Mouse (Mus musculus) lung, embryonic 16.5 days (tissue): ENCODE results near the gene Pnpla2. TPM values are rescaled to one million over a fixed set of nuclear protein-coding genes. Genes with fewer than 3 reads are reported as not detected.

Experiments used
- ATAC-seq: fragments of 200-750 bp; cut with Nextera tagmentation; 2 replicates; pipeline ENCODE4 v1.8.0; 2017; ENCODE audit warnings: low read depth, mild to moderate bottlenecking, moderate library complexity
- H3K27ac ChIP-seq: fragments of 300-500 bp; sonication (generic); 2 replicates; pipeline ENCODE4 v1.5.1; 2014; ENCODE audit warnings: mild to moderate bottlenecking, control low read depth, low read length
- H3K27me3 ChIP-seq: fragments of 300-500 bp; sonication (generic); 2 replicates; pipeline ENCODE4 v1.6.1; 2014; ENCODE audit warnings: low read depth, low read length, mixed read lengths; ENCODE audit not compliant: control insufficient read depth, insufficient read depth
- H3K36me3 ChIP-seq: fragments of 300-500 bp; sonication (generic); 2 replicates; pipeline ENCODE4 v1.6.1; 2014; ENCODE audit warnings: low read length; ENCODE audit not compliant: control insufficient read depth, insufficient read depth
- H3K4me1 ChIP-seq: fragments of 300-500 bp; sonication (generic); replicated peaks from 2 replicates; pipeline ENCODE4 v1.6.1; 2014; ENCODE audit warnings: low read length, mixed read lengths; ENCODE audit not compliant: control insufficient read depth, insufficient read depth
- H3K4me2 ChIP-seq: fragments of 300-500 bp; sonication (generic); 2 replicates; pipeline ENCODE4 v1.6.1; 2014; ENCODE audit warnings: low read depth, low read length, control low read depth
- H3K4me3 ChIP-seq: fragments of 300-500 bp; sonication (generic); 2 replicates; pipeline ENCODE4 v1.5.1; 2014; ENCODE audit warnings: mild to moderate bottlenecking, low read length, control low read depth
- H3K9ac ChIP-seq: fragments of 300-500 bp; sonication (generic); 2 replicates; pipeline ENCODE4 v1.6.1; 2014; ENCODE audit warnings: low read length, control low read depth
- H3K9me3 ChIP-seq: fragments of 300-500 bp; sonication (generic); 2 replicates; pipeline ENCODE4 v1.6.1; 2016; ENCODE audit warnings: low read length; ENCODE audit not compliant: control insufficient read depth
- WGBS: fragments of 180-500 bp; shearing (Covaris S2); extraction: QIAGEN DNeasy Blood & Tissue Kit; methylation state at CpG from one replicate; pipeline ENCODE4 v1.1.7; 2014; 5-methylcytosine and 5-hydroxymethylcytosine counted together
- polyA plus RNA-seq: library from polyadenylated mRNA; unstranded; fragments of >200 nt; fragmentation: Nextera tagmentation; extraction: Ambion mirVana; gene quantifications from 2 replicates; pipeline ENCODE4 v1.2.1, GENCODE M21; 2015

The Pnpla2 gene
- polyA plus RNA-seq, 1 experiment from 2014 or later = 46.2 TPM

DNA sequence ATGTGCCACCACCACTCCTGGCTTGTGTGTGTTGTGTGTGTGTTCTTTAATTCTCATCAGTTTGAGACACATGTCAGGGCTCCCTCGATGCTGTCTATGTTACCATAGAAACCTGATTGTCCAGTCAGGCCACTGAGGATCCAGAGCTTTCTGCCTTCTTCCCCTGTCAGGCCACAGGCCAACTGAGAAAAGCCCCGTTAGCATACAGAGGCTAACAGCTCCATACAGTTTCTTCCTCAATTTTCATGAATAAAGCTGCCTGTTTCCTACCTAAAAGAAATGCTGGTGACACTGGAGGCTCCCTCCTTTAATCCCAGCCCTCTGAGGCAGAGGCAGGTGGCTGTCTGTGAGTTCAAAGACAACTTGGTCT lies 18.5 kb upstream of the Pnpla2 start:
- WGBS = 47% methylated on average over 2 of the region's 2 CpGs

DNA sequence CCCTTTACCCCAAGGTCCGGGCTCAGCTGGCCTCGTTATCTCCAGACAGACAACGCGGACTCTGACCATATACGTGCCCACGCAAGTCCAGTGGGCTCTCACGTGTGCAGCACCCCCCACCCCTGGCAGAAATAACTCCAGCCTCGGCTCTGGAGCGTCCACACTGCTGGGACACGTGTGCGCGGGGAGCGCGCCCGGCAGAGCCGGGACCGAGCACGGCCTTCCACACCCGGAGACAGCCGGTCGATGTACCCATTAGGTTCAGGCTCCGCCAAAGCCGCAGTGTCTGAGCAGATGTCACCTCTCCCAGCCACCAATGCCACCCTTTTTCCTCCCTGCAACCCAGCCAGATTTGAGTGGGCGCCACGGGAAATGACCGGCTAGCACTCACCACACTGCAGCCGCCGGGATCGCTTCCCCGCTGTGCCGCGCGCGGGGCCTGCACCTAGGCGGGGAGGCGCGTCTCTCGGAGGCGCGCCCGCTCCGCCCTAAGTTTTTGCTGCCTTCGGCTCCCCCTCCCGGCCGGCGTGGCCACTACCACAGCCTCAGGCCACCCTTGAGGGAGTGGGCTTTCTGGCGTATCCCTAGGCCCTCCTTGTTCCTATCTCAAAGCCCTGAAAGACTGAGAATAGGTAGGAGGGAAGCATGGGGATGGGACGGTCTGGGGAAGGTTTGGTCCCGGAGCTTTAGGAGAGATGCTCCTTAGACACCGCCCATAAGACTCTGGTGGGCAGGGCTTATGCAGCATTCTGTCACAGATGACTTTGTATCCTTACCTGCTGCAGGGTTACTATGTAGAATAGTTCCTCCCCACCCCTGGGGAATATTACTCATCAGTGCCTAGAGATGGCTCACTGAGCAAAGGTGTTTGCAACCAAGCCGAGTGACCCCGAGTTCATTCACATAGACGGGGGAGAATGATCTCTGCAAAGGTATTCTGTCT lies 17.5 kb upstream of the Pnpla2 start, which contains the start of gene Slc25a22:
TSS of gene Slc25a22 (minus strand) at position 715 of the 943 bp plus-strand sequence.
- H3K4me3 ChIP-seq = peak within 1 kb of the TSS; percentile 72
- peak; percentile 80 for ATAC-seq
- H3K27ac ChIP-seq = peak within 1 kb of the TSS; percentile 24; the same call in 1 of the 2 replicates
- WGBS = 6% methylated on average over 53 of the region's 53 CpGs
- peaks cover 32% of the 10 kb centered on the region for H3K4me1 ChIP-seq
- H3K9ac ChIP-seq = peak within 1 kb of the TSS; percentile 81
- no peaks in the 10 kb centered on the region for H3K27me3 ChIP-seq
- H3K36me3 ChIP-seq = peaks cover 7% of the 10 kb centered on the region; the same call in 1 of the 2 replicates
- H3K9me3 ChIP-seq = no peaks in the 10 kb centered on the region
- peak within 1 kb of the TSS; percentile 97 for H3K4me2 ChIP-seq

More for the DNA sequence above, 18.5 kb upstream of the Pnpla2 start:
- Histone ChIP-seq H3K4me3 (peak overlapping the region; percentile 72), H3K27ac (no peak overlapping the region), H3K9me3 (no peaks in the 10 kb centered on the region), H3K9ac (peak overlapping the region; percentile 81), H3K4me2 (peak overlapping the region; percentile 97), H3K36me3 (peaks cover 9% of the 10 kb centered on the region), H3K4me1 (peaks cover 27% of the 10 kb centered on the region), H3K27me3 (no peaks in the 10 kb centered on the region)
- ATAC-seq = no peak

DNA sequence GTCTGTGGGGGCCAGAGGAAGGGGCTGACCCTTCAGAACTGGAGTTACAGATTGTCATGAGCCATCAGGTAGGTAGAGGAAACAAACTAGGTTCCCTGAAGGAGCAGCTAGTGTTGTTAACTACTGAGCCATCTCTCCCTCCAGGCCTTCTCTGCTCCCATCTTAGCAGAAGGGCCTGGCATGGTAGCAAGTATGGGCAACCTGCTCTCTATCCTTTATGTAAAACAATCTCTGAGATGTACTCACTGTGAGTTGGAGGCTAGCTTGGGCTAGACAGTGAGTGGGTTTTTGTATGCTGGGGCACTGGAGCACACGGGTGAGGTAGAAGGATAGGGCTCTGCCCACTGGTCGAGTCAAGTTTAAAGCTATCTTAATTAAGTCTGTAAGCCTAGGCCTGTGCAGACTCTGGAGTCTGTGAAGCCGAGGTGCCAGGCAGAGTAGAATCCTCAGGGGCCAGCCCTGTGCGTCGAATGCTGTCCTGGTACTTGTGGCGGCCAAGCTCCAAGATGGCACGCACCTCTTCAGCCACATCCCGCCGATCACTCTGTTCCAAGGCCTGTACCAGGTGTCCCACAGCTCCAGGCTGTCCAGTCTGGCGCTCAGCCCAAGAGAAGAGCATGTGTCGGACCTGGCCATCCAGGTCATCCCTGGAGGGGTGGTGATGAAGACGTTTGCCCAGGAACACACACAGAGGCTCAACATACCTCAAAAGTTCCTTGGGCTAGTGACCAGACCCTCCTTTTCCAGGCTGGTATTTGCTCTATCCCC lies 16.6 kb upstream of the Pnpla2 start:
- WGBS = 93% methylated on average over 12 of the region's 12 CpGs
- H3K9ac ChIP-seq = no peak overlapping the region
- no peaks in the 10 kb centered on the region for H3K27me3 ChIP-seq
- no peak overlapping the region for H3K4me3 ChIP-seq
- H3K4me1 ChIP-seq = peaks cover 41% of the 10 kb centered on the region
- no peak overlapping the region for H3K27ac ChIP-seq
- no peak overlapping the region for H3K4me2 ChIP-seq
- peaks cover 4% of the 10 kb centered on the region; the same call in 1 of the 2 replicates for H3K36me3 ChIP-seq
- H3K9me3 ChIP-seq = no peaks in the 10 kb centered on the region
- ATAC-seq = no peak

DNA sequence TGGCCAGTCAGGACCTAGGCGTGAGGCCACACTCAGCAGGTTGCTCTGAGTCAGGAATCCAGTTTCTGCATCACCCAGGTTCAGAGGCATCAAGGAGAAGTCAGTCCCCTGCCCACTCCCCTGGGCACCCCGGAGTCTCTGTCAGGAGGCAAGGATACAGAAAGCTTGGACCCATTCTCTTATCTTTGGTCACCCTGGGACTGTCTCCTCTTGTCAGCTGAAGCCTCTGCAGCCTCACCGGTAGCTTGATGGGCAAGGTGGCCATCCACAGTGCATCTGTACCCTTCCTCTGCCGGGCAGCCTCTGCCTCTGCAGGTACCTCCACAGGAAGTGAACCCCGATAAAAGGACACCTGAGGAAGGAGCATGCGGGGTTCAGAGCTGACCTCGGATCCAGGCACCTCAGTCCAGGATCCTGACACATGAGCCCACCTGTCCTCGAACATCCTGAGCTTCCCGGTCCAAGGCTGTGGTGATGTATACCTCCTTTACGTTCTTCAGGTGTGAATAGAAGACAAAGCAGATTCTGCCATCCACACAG lies 15.8 kb upstream of the Pnpla2 start:
- Histone ChIP-seq H3K36me3 (peaks cover 4% of the 10 kb centered on the region; the same call in 1 of the 2 replicates), H3K4me3 (no peak overlapping the region), H3K4me1 (peaks cover 42% of the 10 kb centered on the region), H3K9me3 (no peaks in the 10 kb centered on the region), H3K27me3 (no peaks in the 10 kb centered on the region), H3K9ac (no peak overlapping the region), H3K27ac (no peak overlapping the region), H3K4me2 (no peak overlapping the region)
- ATAC-seq = no peak
- WGBS = 94% methylated on average over 10 of the region's 10 CpGs

DNA sequence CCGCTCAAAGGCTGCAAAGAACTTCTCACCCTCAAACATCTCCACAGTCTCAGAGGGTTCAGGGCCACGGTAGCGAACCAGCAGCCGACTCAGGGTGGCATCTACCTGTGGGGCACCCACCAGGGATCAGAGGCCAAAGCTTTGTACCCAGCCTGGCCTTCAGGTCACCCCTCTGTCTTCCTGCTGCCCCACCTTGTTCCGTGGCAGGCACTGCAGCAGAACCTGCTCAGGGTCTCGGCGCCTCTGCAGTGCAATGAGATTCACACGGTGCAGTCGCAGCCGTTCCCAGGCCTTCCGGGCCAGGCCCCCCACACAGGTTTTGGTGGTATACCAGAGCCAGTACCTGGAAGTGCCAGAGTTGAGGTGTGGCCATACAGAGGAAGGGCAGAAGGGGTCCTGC lies 15.2 kb upstream of the Pnpla2 start:
- H3K4me1 ChIP-seq = peaks cover 40% of the 10 kb centered on the region
- WGBS = 91% methylated on average over 11 of the region's 11 CpGs
- H3K9me3 ChIP-seq = no peaks in the 10 kb centered on the region
- peaks cover 4% of the 10 kb centered on the region; the same call in 1 of the 2 replicates for H3K36me3 ChIP-seq
- H3K9ac ChIP-seq = no peak overlapping the region
- H3K4me2 ChIP-seq = no peak overlapping the region
- H3K27me3 ChIP-seq = no peaks in the 10 kb centered on the region
- H3K27ac ChIP-seq = no peak overlapping the region
- H3K4me3 ChIP-seq = no peak overlapping the region
- no peak for ATAC-seq

DNA sequence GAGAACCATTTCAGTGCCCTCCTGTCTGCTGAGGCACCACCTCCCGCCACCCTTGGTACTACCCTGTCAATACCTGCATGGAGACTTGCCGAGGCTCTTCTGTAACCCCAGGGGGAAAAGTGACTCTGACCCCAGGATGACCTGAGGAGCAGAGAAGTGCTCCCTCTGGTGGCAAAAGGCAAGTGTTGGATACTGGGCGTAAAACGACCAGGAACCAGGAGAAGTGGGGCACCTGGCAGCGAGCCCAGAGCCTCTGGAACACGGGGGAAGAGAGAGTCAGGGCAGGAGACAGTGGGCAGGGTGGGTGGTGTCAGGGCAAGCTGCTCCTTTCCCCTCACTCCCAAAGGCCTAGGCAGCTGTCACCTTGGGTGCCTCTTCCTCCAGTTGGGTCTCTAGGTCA lies 14.4 kb upstream of the Pnpla2 start:
- 19% methylated on average over 6 of the region's 6 CpGs for WGBS
- Histone ChIP-seq H3K4me1 (peaks cover 38% of the 10 kb centered on the region), H3K4me2 (no peak overlapping the region), H3K9ac (no peak overlapping the region), H3K36me3 (peaks cover 4% of the 10 kb centered on the region; the same call in 1 of the 2 replicates), H3K27me3 (no peaks in the 10 kb centered on the region), H3K9me3 (no peaks in the 10 kb centered on the region), H3K27ac (no peak overlapping the region), H3K4me3 (no peak overlapping the region)
- no peak for ATAC-seq

DNA sequence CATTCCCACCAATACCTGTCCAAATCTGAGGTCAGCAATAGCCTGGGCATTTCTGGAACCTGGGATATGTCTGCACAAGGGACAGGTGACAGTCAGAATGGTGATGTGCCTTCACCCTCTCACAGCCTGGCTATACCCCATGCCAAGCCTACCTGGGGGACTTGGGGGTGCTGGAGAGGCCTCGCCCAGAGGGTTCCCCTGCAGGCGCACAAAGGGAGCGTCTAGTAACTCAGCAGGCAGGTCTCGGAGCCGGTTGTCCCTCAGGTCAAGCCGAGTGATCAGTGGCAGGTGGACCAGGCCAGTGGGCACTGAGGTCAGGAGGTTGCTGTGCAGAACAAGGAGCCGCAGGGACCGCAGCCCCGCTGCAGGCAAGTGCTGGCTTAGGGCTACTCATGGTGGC lies 13.5 kb upstream of the Pnpla2 start:
- H3K4me1 ChIP-seq = peaks cover 35% of the 10 kb centered on the region
- H3K9ac ChIP-seq = no peak overlapping the region

DNA sequence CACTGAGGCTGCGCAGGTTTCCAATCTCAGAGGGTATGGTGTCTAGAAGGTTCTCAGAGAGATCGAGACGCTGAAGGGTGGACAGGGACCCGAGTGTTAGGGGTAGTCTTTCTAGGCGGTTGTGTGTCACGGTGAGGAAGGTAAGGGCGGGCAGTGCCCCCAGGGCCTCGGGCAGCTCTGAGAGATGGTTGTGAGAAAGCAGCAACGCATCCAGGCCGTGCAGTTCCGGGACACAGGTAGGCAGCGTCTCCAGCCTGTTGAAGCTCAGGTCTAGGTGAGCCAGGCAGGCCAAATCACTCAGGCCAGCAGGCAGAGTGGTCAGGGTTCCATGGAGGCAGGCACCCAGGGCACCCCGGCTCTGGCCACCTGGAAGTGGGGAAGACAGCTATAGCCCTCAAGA lies 12.8 kb upstream of the Pnpla2 start:
- Histone ChIP-seq H3K4me3 (peak overlapping the region; percentile 56; the same call in 1 of the 2 replicates), H3K9ac (peak overlapping the region; percentile 71), H3K27ac (no peak overlapping the region), H3K4me1 (peaks cover 28% of the 10 kb centered on the region), H3K36me3 (peaks cover 4% of the 10 kb centered on the region; the same call in 1 of the 2 replicates), H3K4me2 (peak overlapping the region; percentile 89), H3K27me3 (no peaks in the 10 kb centered on the region), H3K9me3 (no peaks in the 10 kb centered on the region)
- ATAC-seq = no peak
- 91% methylated on average over 13 of the region's 13 CpGs for WGBS

More for the DNA sequence above, 13.5 kb upstream of the Pnpla2 start:
- H3K9me3 ChIP-seq = no peaks in the 10 kb centered on the region
- no peak overlapping the region for H3K4me3 ChIP-seq
- no peak overlapping the region for H3K27ac ChIP-seq
- WGBS = 88% methylated on average over 9 of the region's 9 CpGs
- no peaks in the 10 kb centered on the region for H3K27me3 ChIP-seq
- no peak overlapping the region for H3K4me2 ChIP-seq
- no peak for ATAC-seq
- H3K36me3 ChIP-seq = peaks cover 4% of the 10 kb centered on the region; the same call in 1 of the 2 replicates
